Mouse (Mus musculus): ENCODE measurements at regions not wholly inside any gene's neighbourhood (a gene's known extent, or its start where the extent isn't known, plus 50 kb on each side); places are given as distances from the start of the nearest gene placed in this dataset.
"Not testable (repeated sequence)": the region's sequence is repeated elsewhere in the genome, so short reads cannot be mapped to it uniquely, and the experiment has no call there.

- DNase-seq (ENCODE audit: low spot score in 2 of 2), result peak; percentile 6 to 7
These were observed 72.8 kb downstream of the Fam161a start for GRCm38 (mm10) chr11:23079936-23080794.

GRCm38 (mm10) chr11:23081616-23082015, 74.3 kb downstream of the Fam161a start:
- DNase-seq (ENCODE audit: low spot score in 2 of 2), result no peak

- DNase-seq (ENCODE audit: low spot score in 2 of 2), result not testable (repeated sequence)
These were observed 76.5 kb downstream of the Fam161a start for GRCm38 (mm10) chr11:23083811-23084210.

GRCm38 (mm10) chr11:23095287-23095686, 88.0 kb downstream of the Fam161a start:
- no peak for DNase-seq (ENCODE audit: low spot score in 2 of 2)

GRCm38 (mm10) chr11:23095723-23096122, 88.4 kb downstream of the Fam161a start:
- not testable (repeated sequence) for DNase-seq (ENCODE audit: low spot score in 2 of 2)

- DNase-seq (ENCODE audit: low spot score in 2 of 2), result no peak
These were observed 89.3 kb downstream of the Fam161a start for GRCm38 (mm10) chr11:23096451-23097222.

GRCm38 (mm10) chr11:23097223-23097490, 89.8 kb downstream of the Fam161a start:
- DNase-seq (ENCODE audit: low spot score in 2 of 2), result no peak

GRCm38 (mm10) chr11:23114636-23115035, 107.3 kb downstream of the Fam161a start:
- no peak for DNase-seq (ENCODE audit: low spot score in 2 of 2)

GRCm38 (mm10) chr11:23120533-23121210, 113.3 kb downstream of the Fam161a start:
- no peak for DNase-seq (ENCODE audit: low spot score in 2 of 2)

GRCm38 (mm10) chr11:23124198-23124951, 117.0 kb downstream of the Fam161a start:
- DNase-seq (ENCODE audit: low spot score in 2 of 2), result peak; percentile 6 to 11

- DNase-seq (ENCODE audit: low spot score in 2 of 2), result no peak
These were observed 123.8 kb downstream of the Fam161a start for GRCm38 (mm10) chr11:23131122-23131521.

- DNase-seq (ENCODE audit: low spot score in 2 of 2), result no peak
These were observed 124.2 kb upstream of the Xpo1 start for GRCm38 (mm10) chr11:23131632-23132031.

- DNase-seq (ENCODE audit: low spot score in 2 of 2), result no peak
These were observed 115.3 kb upstream of the Xpo1 start for GRCm38 (mm10) chr11:23140429-23141099.

- DNase-seq (ENCODE audit: low spot score in 2 of 2), result peak in 1 of 2 experiments; percentile 19
These were observed 114.6 kb upstream of the Xpo1 start for GRCm38 (mm10) chr11:23141100-23141837.

GRCm38 (mm10) chr11:23148048-23148596, 107.7 kb upstream of the Xpo1 start:
- DNase-seq (ENCODE audit: low spot score in 2 of 2), result no peak

GRCm38 (mm10) chr11:23149556-23150244, 106.1 kb upstream of the Xpo1 start:
- no peak for DNase-seq (ENCODE audit: low spot score in 2 of 2)

- DNase-seq (ENCODE audit: low spot score in 2 of 2), result no peak
These were observed 101.0 kb upstream of the Xpo1 start for GRCm38 (mm10) chr11:23154851-23155250.

- no peak for DNase-seq (ENCODE audit: low spot score in 2 of 2)
These were observed 87.2 kb upstream of the Xpo1 start for GRCm38 (mm10) chr11:23168546-23169218.

Data from urinary bladder, postnatal 36 days (tissue).